Mouse (Mus musculus): ENCODE data around the gene Cd300lg.

Cd300lg gene

DNA sequence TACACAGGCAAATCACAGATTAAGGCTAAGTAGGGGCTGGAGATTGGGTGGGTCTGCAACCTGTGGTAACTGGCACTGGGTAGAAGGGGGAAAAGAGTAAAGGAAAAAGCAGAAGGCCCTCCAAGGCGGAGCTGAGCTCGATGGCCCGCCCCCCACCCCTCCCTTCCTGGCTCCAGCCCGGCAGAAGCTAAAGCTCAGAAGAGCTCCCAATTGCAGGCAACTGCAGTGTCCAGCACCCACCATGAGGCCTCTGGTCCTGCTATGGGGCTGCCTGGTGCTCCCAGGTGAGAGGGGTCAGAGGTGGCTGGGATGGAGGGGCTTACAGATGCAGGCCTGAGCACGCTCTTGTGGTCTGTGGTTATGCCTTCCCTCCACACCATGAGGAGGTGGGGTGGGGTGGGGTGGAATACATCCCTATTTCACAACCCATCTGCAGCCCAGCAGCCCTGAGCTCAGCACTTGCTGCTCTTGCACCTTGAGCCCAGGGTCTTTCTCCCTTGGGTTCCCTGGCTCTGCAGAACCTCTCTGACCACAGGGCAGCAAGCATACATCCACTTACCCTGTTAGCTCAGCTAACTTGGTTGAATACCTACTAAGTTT lies at the start of gene Cd300lg:
TSS of gene Cd300lg (plus strand) at position 160 of the 600 bp plus-strand sequence.
- DNase-seq (ENCODE audit: low read depth): no peak

GRCm38 (mm10) chr11:101991813-101992212 lies 49.5 kb upstream of the Cd300lg start:
- no peak for DNase-seq (ENCODE audit: low read depth)

DNA sequence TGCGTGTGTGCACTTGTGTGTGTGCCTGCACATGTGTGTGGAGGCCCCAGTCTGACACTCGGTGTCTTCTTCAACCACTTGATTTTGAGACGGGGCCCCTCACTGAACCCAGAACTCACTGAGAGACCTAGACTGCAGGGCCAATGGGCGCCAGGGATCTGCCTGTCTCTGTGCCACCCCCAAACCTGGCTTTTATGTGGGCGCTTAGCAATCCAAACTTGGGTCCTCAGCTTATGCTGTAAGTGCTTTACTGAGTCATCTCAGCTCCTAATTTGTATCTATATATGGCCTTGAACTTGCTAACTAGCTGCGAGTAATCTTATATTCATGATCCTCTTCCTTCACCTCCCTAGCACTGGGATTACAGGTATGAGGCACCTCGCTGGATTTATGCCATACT lies 48.9 kb upstream of the Cd300lg start:
- no peak for DNase-seq (ENCODE audit: low read depth)

GRCm38 (mm10) chr11:101994100-101994499 lies 47.2 kb upstream of the Cd300lg start:
- no peak for DNase-seq (ENCODE audit: low read depth)

- no peak for DNase-seq (ENCODE audit: low read depth)
These were observed 45.4 kb upstream of the Cd300lg start for GRCm38 (mm10) chr11:101995938-101996337.

DNA sequence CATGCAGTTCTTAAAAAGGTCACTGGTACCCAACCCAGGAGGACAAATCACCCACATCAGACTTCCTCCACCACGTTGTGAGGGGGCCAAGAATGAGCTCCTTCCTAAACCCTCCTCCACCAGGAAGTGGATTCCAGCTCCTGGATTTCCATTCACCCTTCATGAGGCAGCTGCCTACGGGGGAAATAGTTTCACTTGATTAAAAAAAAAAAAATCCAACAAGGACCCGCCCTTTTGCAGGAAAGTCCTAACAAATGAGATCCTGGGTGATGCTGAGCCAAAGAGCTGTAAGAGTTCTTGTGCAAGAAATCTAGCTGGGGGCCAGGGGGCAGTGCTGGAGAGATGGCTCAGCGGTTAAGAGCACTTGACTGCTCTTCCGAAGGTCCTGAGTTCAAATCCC lies 43.1 kb upstream of the Cd300lg start:
- no peak for DNase-seq (ENCODE audit: low read depth)

DNA sequence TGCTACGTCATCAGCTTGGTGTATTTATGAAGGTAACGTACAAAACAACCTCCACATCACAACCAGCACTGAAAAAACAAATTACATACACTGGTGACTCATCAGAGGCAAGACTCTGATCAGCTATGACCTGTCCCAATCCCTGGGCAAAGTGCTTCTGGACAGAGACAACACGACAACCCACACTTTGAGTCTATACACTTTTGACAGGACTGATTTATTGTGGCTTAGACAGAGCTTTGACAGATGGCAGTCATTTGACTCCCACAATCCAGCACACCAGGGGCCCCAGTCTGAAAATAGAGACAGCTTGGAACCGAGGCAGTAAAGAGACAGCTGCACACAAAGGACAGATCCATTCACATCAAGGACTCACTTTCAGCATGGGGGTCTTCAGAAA lies 41.8 kb upstream of the Cd300lg start:
- DNase-seq (ENCODE audit: low read depth): no peak

DNA sequence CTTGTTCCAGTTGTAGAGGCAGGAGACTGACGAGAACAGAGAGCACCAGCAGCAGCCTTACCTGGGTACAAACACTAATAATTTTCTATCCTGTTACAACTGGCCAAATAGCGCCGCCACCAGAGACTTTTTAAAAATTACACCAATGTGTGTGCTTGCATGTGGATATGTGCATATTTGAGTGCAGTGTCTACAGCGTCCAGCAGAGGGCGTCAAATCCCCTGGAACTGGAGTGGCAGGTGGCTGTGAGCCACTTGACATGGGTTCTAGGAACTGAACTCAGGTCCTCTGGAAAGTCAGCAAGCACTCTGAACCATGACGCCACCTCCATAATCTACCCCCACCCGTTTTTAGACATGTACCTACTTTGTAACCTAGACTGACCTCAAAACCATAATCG lies 37.1 kb upstream of the Cd300lg start:
- no peak for DNase-seq (ENCODE audit: low read depth)

DNA sequence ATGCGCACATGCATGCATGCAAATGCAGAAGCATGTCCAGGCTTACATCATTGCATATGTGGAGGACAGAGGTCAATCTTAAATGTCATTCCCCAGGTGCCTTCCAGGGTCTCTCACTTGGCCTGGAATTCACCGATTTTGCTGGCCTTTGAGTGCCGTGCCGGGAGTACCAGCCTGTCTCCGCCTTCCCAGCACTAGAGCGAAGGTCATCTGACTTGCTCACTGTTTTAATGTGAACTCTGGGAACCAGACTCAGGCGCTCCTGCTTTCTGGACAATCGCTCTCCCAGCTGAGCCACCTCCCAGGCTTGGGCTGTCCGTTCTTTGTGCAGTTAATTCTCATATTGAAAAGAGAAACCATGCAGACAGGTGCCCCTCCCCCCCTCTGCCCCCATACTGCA lies 35.0 kb upstream of the Cd300lg start:
- DNase-seq (ENCODE audit: low read depth): no peak

DNA sequence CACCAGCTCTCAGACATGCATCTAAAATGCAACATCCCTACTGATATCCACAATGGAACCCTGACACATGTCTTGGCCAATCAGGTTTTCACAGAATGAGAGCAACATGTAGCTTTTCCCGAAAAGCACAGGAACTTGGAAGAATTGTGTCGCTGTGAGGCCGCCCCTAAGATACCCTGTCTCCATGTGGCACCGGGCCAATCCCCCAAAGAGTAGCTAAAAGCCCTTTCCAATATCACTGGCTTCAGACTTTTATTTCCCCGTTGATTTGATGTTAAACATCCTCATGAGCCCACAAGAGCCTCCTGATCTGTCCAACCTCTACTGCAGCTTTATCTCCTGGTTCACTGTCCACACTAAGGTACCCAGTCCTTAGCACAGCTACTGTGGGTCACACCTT lies 34.6 kb upstream of the Cd300lg start:
- DNase-seq (ENCODE audit: low read depth): no peak

DNA sequence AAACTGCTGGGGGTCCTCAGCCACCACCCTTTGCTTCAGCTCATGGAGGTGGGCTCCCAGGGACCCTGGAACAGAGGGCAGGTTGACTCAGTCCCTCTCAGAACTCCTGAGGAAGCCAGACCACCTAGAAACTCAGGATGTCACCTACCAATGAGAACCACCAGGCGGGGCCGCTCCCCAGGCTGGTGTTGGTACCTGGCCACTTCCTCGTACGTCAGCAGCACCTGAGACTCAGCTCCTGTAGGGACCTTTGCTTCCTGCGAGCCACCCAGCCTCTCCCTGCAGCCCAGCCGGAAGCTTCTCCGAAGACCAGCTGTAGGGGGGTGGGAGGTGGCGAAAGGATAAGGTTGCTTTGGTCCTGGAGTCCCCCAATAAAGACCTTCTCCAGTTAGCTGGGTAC lies 32.9 kb upstream of the Cd300lg start:
- DNase-seq (ENCODE audit: low read depth): no peak

DNA sequence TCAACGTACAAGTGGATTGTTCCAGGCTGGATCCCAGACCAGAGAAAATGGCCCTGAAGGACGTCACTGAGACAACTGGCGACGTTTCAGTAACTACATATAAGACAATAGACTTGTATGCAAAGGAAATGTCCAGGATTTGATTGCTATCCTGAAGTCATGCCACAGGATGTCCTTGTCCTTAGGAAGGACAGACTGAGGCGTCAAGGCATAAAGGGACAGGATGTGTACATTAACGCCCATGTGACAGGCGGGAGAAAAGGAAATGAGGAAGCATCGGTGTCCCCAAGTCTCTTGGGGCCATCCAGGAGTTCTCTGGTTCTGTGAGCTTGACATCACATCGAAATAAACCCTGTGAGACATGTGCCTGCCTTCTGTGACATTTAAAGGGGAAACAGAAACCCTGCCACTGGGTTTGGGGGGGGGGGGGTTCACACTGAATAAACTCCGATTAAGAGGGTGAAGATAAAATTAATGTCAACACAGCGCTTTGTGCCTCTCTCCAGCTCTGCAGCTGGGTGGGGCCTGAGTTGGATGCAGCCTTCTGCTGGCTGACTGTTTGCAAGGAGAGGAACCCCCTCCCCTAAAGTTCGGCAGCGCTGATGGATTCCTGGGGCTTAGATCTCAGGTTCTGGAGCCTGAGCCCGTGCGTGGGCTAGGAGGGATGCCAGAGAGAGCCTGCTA lies 32.2 kb upstream of the Cd300lg start:
- DNase-seq (ENCODE audit: low read depth): no peak

GRCm38 (mm10) chr11:102010140-102010539 lies 31.2 kb upstream of the Cd300lg start:
- no peak for DNase-seq (ENCODE audit: low read depth)

GRCm38 (mm10) chr11:102011510-102011909 lies 29.8 kb upstream of the Cd300lg start:
- DNase-seq (ENCODE audit: low read depth): no peak

GRCm38 (mm10) chr11:102013201-102013600 lies 28.1 kb upstream of the Cd300lg start:
- no peak for DNase-seq (ENCODE audit: low read depth)

GRCm38 (mm10) chr11:102015472-102015871 lies 25.8 kb upstream of the Cd300lg start:
- no peak for DNase-seq (ENCODE audit: low read depth)

DNA sequence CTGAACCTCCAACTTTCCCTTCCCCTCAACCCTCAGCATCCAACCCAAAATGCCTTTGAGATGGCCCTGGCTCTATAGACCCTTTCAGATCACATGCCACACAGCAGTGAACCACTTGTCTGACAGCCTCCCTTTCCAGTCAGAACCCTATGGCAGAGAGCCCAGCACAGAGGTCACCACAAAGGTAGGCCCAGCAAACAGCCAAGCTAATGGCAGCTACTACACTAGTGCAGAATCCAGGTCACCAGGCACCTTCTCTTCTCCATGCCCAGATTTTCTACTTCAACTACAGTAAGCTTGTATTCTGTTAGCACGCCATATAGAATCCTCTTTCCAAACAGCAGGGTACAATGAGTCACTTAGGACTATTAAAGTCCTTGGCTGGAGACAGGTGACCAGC lies 25.2 kb upstream of the Cd300lg start:
- DNase-seq (ENCODE audit: low read depth): no peak

- no peak for DNase-seq (ENCODE audit: low read depth)
These were observed 21.6 kb upstream of the Cd300lg start for GRCm38 (mm10) chr11:102019736-102020135.

DNA sequence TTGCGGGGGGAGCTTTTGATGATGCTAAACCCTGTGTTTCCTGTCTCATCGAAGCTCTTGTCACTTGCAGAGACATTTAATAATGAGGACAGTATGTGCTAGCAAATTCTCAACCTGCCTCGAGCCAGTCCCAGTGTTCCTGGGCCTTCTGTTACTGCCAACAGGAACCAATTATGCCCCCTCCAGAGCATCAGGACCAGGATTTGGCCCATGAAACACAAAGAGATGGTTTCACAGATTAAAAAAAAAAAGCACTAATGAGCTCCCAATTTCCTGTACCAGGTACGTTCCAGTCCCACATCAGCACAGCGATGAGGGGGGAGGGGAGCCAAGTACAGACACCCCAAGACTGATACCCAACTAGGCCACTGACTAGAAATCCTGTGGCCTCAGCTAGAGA lies 20.1 kb upstream of the Cd300lg start:
- DNase-seq (ENCODE audit: low read depth): no peak

DNA sequence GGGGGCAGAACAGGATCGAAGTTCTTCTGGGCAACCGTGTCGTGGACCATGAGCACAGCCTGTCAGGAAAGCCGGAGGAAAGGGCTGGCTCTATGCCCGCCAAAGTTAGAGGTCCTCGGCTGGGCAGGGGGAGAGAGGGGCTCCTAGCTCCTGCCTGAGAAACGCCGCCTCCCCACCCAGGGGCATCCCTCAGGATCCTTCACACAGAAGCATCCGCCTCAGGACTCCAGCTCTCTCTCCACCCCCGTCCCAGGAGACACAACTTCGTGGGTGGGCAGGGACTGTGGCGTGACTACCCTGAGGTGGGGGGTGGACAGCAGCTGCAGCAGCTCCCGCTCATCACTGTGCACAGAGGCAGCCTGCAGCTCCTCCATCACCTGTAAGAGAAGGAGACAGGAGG lies 17.9 kb upstream of the Cd300lg start:
- DNase-seq (ENCODE audit: low read depth): no peak

DNA sequence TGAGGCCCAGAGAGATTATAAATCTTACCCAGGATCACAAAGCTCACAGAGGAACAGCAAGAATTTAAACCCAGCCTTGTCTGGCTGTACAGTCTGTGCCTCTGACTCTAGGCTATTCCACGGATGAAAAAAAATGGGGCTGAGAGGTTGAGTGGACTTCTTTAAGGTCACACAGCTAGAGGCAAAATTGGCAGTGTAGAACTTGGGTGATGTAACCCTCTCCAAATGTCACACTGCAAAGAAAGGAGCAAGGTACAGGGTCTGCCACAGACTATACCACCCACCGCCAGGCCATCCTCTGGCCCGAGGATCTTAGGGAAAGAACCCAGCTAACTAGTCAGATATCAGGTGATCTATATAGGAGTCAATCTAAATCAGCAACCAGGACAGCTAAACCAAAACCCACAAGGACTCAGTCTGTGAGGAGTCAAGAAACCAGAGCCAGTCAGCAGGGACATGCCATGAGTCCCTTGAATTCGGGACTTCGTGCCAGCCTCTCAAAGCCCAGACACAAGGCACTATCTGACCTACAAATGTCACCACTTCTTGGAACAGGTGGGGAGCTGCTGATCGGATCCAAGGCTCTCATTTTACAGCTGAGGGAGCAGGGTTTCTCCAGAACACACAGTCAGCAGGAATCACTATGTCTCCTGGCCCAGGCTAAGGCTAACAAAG lies 17.1 kb upstream of the Cd300lg start:
- DNase-seq (ENCODE audit: low read depth): no peak

DNA sequence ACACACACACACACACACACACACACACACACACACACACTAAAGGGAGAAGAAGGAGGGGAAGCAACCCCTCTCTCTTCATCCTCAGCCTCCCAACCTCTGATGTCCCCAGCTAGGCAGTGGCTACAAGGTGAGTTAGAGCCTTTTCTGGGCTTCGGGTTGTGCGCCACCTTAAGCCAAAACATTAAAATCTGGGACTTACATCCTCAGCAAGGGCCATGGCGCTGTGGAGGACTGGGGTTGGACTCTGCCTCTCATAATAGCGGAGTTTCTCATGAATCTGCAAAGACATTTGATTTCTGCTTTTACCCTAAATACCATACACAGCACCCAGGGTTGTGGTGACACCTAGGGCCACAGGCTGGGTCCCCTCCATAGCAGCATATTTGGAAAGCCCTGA lies 16.4 kb upstream of the Cd300lg start:
- DNase-seq (ENCODE audit: low read depth): no peak

- no peak for DNase-seq (ENCODE audit: low read depth)
These were observed 16.0 kb upstream of the Cd300lg start for GRCm38 (mm10) chr11:102025354-102025753.
